Mouse (Mus musculus): ENCODE results near the gene Dand5. TPM values are rescaled to one million over a fixed set of nuclear protein-coding genes. Genes with fewer than 3 reads are reported as not detected.

Dand5 gene
- polyA plus RNA-seq (2014; fragmentation: Nextera tagmentation; extraction: Ambion mirVana): 12.3 and 16.9 TPM in 2 replicates

- peak within 1 kb of the TSS; percentile 11 for H3K4me3 ChIP-seq (ENCODE audit: low read depth, low read length)
- H3K27me3 ChIP-seq (ENCODE audit: control insufficient read depth, insufficient read depth, low read length): no peaks in the 10 kb centered on the region
- H3K9ac ChIP-seq (replicated peaks; ENCODE audit: low read depth, low read length): 0 out of 2 replicates have a peak within 1 kb of the TSS, but pooled peaks have one; percentile 2
- no peak for ATAC-seq (ENCODE audit: low read depth)
- no peaks in the 10 kb centered on the region for H3K9me3 ChIP-seq (ENCODE audit: control insufficient read depth, low read length)
- 27% methylated on average over 3 of the region's 3 CpGs for WGBS
- H3K36me3 ChIP-seq (ENCODE audit: control insufficient read depth, insufficient read depth, low read length): no peaks in the 10 kb centered on the region
- no peaks in the 10 kb centered on the region for H3K4me1 ChIP-seq (ENCODE audit: control insufficient read depth, insufficient read depth, low read length)
- no peak within 1 kb of the TSS for H3K27ac ChIP-seq (ENCODE audit: low read depth, low read length)
- H3K4me2 ChIP-seq (ENCODE audit: low read depth, low read length): peak within 1 kb of the TSS; percentile 47
These were observed at the start of gene Dand5 for GRCm38 (mm10) chr8:84822723-84823122. Gene Dand5 (minus strand): TSS chr8:84822823.

- Histone ChIP-seq H3K9me3 (ENCODE audit: control insufficient read depth, low read length) (no peaks in the 10 kb centered on the region), H3K27ac (ENCODE audit: low read depth, low read length) (no peak within 1 kb of the TSS), H3K4me2 (ENCODE audit: low read depth, low read length) (peak within 1 kb of the TSS; percentile 71), H3K4me3 (ENCODE audit: low read depth, low read length) (peak within 1 kb of the TSS; percentile 32), H3K36me3 (ENCODE audit: control insufficient read depth, insufficient read depth, low read length) (peaks cover 28% of the 10 kb centered on the region), H3K9ac (replicated peaks; ENCODE audit: low read depth, low read length) (peak within 1 kb of the TSS; percentile 32), H3K27me3 (ENCODE audit: control insufficient read depth, insufficient read depth, low read length) (peaks cover 4% of the 10 kb centered on the region; the same call in 1 of the 2 replicates), H3K4me1 (ENCODE audit: control insufficient read depth, insufficient read depth, low read length) (no peaks in the 10 kb centered on the region; the same call in 1 of the 2 replicates)
- WGBS: 21% methylated on average over 34 of the region's 46 CpGs
- ATAC-seq (ENCODE audit: low read depth): peak; percentile 69
These were observed 49.0 kb upstream of the Dand5 start, which contains the start of gene Syce2 for GRCm38 (mm10) chr8:84871376-84872308. Gene Syce2 (plus strand): TSS chr8:84872111.

GRCm38 (mm10) chr8:84856864-84857441 is 34.3 kb upstream of the Dand5 start, which contains the start of gene Farsa:
Gene Farsa (plus strand): TSS chr8:84856989.
- peak within 1 kb of the TSS; percentile 63 for H3K27ac ChIP-seq (ENCODE audit: low read depth, low read length)
- peak within 1 kb of the TSS; percentile 76 for H3K4me3 ChIP-seq (ENCODE audit: low read depth, low read length)
- peak within 1 kb of the TSS; percentile 71 for H3K9ac ChIP-seq (replicated peaks; ENCODE audit: low read depth, low read length)
- peaks cover 16% of the 10 kb centered on the region for H3K36me3 ChIP-seq (ENCODE audit: control insufficient read depth, insufficient read depth, low read length)
- peaks cover 12% of the 10 kb centered on the region; the same call in 1 of the 2 replicates for H3K4me1 ChIP-seq (ENCODE audit: control insufficient read depth, insufficient read depth, low read length)
- H3K27me3 ChIP-seq (ENCODE audit: control insufficient read depth, insufficient read depth, low read length): no peaks in the 10 kb centered on the region
- peak within 1 kb of the TSS; percentile 89 for H3K4me2 ChIP-seq (ENCODE audit: low read depth, low read length)
- WGBS: under 1% methylated on average over 39 of the region's 39 CpGs
- peak; percentile 94 for ATAC-seq (ENCODE audit: low read depth)
- no peaks in the 10 kb centered on the region for H3K9me3 ChIP-seq (ENCODE audit: control insufficient read depth, low read length)

GRCm38 (mm10) chr8:84856434-84856833 is 33.8 kb upstream of the Dand5 start:
- Histone ChIP-seq H3K9ac (replicated peaks; ENCODE audit: low read depth, low read length) (no peak overlapping the region), H3K4me2 (ENCODE audit: low read depth, low read length) (no peak overlapping the region), H3K27ac (ENCODE audit: low read depth, low read length) (no peak overlapping the region), H3K9me3 (ENCODE audit: control insufficient read depth, low read length) (no peaks in the 10 kb centered on the region), H3K4me3 (ENCODE audit: low read depth, low read length) (no peak overlapping the region), H3K27me3 (ENCODE audit: control insufficient read depth, insufficient read depth, low read length) (no peaks in the 10 kb centered on the region), H3K4me1 (ENCODE audit: control insufficient read depth, insufficient read depth, low read length) (peaks cover 12% of the 10 kb centered on the region; the same call in 1 of the 2 replicates), H3K36me3 (ENCODE audit: control insufficient read depth, insufficient read depth, low read length) (peaks cover 11% of the 10 kb centered on the region)
- peak; percentile 16; the same call in 1 of the 2 replicates for ATAC-seq (ENCODE audit: low read depth)
- 95% methylated on average over 3 of the region's 3 CpGs for WGBS

GRCm38 (mm10) chr8:84847684-84848435 is 25.2 kb upstream of the Dand5 start:
- H3K9ac ChIP-seq (replicated peaks; ENCODE audit: low read depth, low read length): peak overlapping the region; percentile 97
- H3K4me2 ChIP-seq (ENCODE audit: low read depth, low read length): peak overlapping the region; percentile 77
- no peak for ATAC-seq (ENCODE audit: low read depth)
- H3K27ac ChIP-seq (ENCODE audit: low read depth, low read length): peak overlapping the region; percentile 84; the same call in 1 of the 2 replicates
- H3K36me3 ChIP-seq (ENCODE audit: control insufficient read depth, insufficient read depth, low read length): peaks cover 23% of the 10 kb centered on the region
- no peaks in the 10 kb centered on the region for H3K27me3 ChIP-seq (ENCODE audit: control insufficient read depth, insufficient read depth, low read length)
- no peaks in the 10 kb centered on the region for H3K9me3 ChIP-seq (ENCODE audit: control insufficient read depth, low read length)
- H3K4me3 ChIP-seq (ENCODE audit: low read depth, low read length): peak overlapping the region; percentile 82; the same call in 1 of the 2 replicates
- H3K4me1 ChIP-seq (ENCODE audit: control insufficient read depth, insufficient read depth, low read length): peaks cover 21% of the 10 kb centered on the region
- 46% methylated on average over 6 of the region's 6 CpGs for WGBS

- Histone ChIP-seq H3K4me3 (ENCODE audit: low read depth, low read length) (peak within 1 kb of the TSS; percentile 82), H3K27ac (ENCODE audit: low read depth, low read length) (peak within 1 kb of the TSS; percentile 84), H3K9me3 (ENCODE audit: control insufficient read depth, low read length) (no peaks in the 10 kb centered on the region), H3K4me2 (ENCODE audit: low read depth, low read length) (peak within 1 kb of the TSS; percentile 77), H3K4me1 (ENCODE audit: control insufficient read depth, insufficient read depth, low read length) (peaks cover 21% of the 10 kb centered on the region), H3K36me3 (ENCODE audit: control insufficient read depth, insufficient read depth, low read length) (peaks cover 32% of the 10 kb centered on the region), H3K27me3 (ENCODE audit: control insufficient read depth, insufficient read depth, low read length) (no peaks in the 10 kb centered on the region), H3K9ac (replicated peaks; ENCODE audit: low read depth, low read length) (peak within 1 kb of the TSS; percentile 97)
- ATAC-seq (ENCODE audit: low read depth): peak; percentile 99
- WGBS: under 1% methylated on average over 55 of the region's 55 CpGs
These were observed 24.3 kb upstream of the Dand5 start, which contains the start of gene Calr for GRCm38 (mm10) chr8:84846722-84847572. Gene Calr (minus strand): TSS chr8:84846934.

- H3K4me2 ChIP-seq (ENCODE audit: low read depth, low read length): peak overlapping the region; percentile 70
- H3K27ac ChIP-seq (ENCODE audit: low read depth, low read length): peak overlapping the region; percentile 73
- peak overlapping the region; percentile 97 for H3K9ac ChIP-seq (replicated peaks; ENCODE audit: low read depth, low read length)
- ATAC-seq (ENCODE audit: low read depth): peak; percentile 28
- H3K27me3 ChIP-seq (ENCODE audit: control insufficient read depth, insufficient read depth, low read length): no peaks in the 10 kb centered on the region
- peaks cover 21% of the 10 kb centered on the region for H3K4me1 ChIP-seq (ENCODE audit: control insufficient read depth, insufficient read depth, low read length)
- H3K36me3 ChIP-seq (ENCODE audit: control insufficient read depth, insufficient read depth, low read length): peaks cover 39% of the 10 kb centered on the region
- no peaks in the 10 kb centered on the region for H3K9me3 ChIP-seq (ENCODE audit: control insufficient read depth, low read length)
- H3K4me3 ChIP-seq (ENCODE audit: low read depth, low read length): peak overlapping the region; percentile 82
- WGBS: under 1% methylated on average over 30 of the region's 30 CpGs
These were observed 23.6 kb upstream of the Dand5 start for GRCm38 (mm10) chr8:84846094-84846721.

Measured in neural tube, embryonic 14.5 days (tissue).